Mouse (Mus musculus) CH12.LX (cell line): ENCODE data around the gene Ndufa4l2. TPM values are rescaled to one million over a fixed set of nuclear protein-coding genes. Genes with fewer than 3 reads are reported as not detected.

Experiments
- DNase-seq: peaks from one replicate; pipeline ENCODE4 v3.0.0-alpha.2; 2013; ENCODE audit errors: extremely low read depth
- H3K27ac ChIP-seq: 2 replicates; pipeline ENCODE4 v1.5.1; 2012; ENCODE audit warnings: low read depth, mild to moderate bottlenecking, control low read depth, moderate library complexity; ENCODE audit not compliant: insufficient read depth
- H3K27me3 ChIP-seq: replicated peaks from 2 replicates; pipeline ENCODE3; 2012; ENCODE audit warnings: inconsistent platforms
- H3K36me3 ChIP-seq, 2 experiments: replicated peaks in 1 of 2; 2 replicates each; pipeline versions ENCODE3 to v1.6.1; 2012; ENCODE audit warnings: inconsistent platforms in 1 of 2, low read length in 1 of 2, mild to moderate bottlenecking in 1 of 2, mixed read lengths in 1 of 2, moderate library complexity in 1 of 2; ENCODE audit not compliant: control insufficient read depth in 1 of 2, insufficient read depth in 1 of 2
- H3K4me1 ChIP-seq, 2 experiments: 2 replicates each; pipeline ENCODE4 v1.6.1; 2012; ENCODE audit warnings: inconsistent platforms in 1 of 2, moderate library complexity in 1 of 2; ENCODE audit not compliant: insufficient read depth in 2 of 2, control insufficient read depth in 1 of 2
- H3K4me2 ChIP-seq: 2 replicates; pipeline ENCODE4 v1.6.1; 2012; ENCODE audit warnings: low read depth, mild to moderate bottlenecking, control low read depth; ENCODE audit not compliant: poor library complexity, insufficient read depth, severe bottlenecking
- H3K4me3 ChIP-seq, 3 experiments: fragments of 150-350 bp in 1 of 3; sonication (generic) in 1 of 3; replicated peaks in 1 of 3; 2 replicates each; pipeline versions ENCODE3 to v1.5.1; 2011 to 2012; ENCODE audit warnings: low read depth in 2 of 3, low read length in 2 of 3, mild to moderate bottlenecking in 2 of 3, moderate library complexity in 2 of 3, control low read depth in 1 of 3, improper control_type of control experiment in 1 of 3, inconsistent platforms in 1 of 3, mixed read lengths in 1 of 3; ENCODE audit not compliant: poor library complexity in 1 of 3
- H3K79me2 ChIP-seq: replicated peaks from 2 replicates; pipeline ENCODE4 v1.6.1; 2012; ENCODE audit warnings: mild to moderate bottlenecking, moderate library complexity; ENCODE audit not compliant: control insufficient read depth, poor library complexity, insufficient read depth, severe bottlenecking; ENCODE audit errors: extremely low read depth
- H3K9ac ChIP-seq: 2 replicates; pipeline ENCODE4 v1.6.1; 2012; ENCODE audit warnings: low read depth, mild to moderate bottlenecking, control low read depth, moderate library complexity; ENCODE audit not compliant: insufficient read depth
- H3K9me3 ChIP-seq: replicated peaks from 2 replicates; pipeline ENCODE3; 2012; ENCODE audit warnings: low read length, inconsistent platforms, mixed read lengths
- CHD2 ChIP-seq: IDR thresholded peaks from 2 replicates; pipeline ENCODE4 v1.6.1; 2011; ENCODE audit warnings: low read length, improper control_type of control experiment
- CTCF ChIP-seq, 2 experiments: IDR thresholded peaks in 1 of 2; conservative IDR thresholded peaks in 1 of 2; 2 replicates each; pipeline ENCODE4 v1.5.1; 2011 to 2012; ENCODE audit warnings: low read depth in 2 of 2, low read length in 2 of 2, improper control_type of control experiment in 1 of 2, inconsistent platforms in 1 of 2, mild to moderate bottlenecking in 1 of 2, moderate library complexity in 1 of 2
- EP300 ChIP-seq: IDR thresholded peaks from 2 replicates; pipeline ENCODE4 v1.6.1; 2011; ENCODE audit warnings: low read length, improper control_type of control experiment
- IRF4 ChIP-seq: IDR thresholded peaks from 2 replicates; pipeline ENCODE4 v1.6.1; 2014; ENCODE audit warnings: low read depth, mild to moderate bottlenecking, inconsistent platforms, low read length, improper control_type of control experiment
- KAT2A ChIP-seq: IDR thresholded peaks from 2 replicates; pipeline ENCODE4 v1.6.1; 2012; ENCODE audit warnings: low read length, improper control_type of control experiment, inconsistent platforms; ENCODE audit not compliant: insufficient replicate concordance
- MAFK ChIP-seq: IDR thresholded peaks from 2 replicates; pipeline ENCODE4 v1.6.1; 2011; ENCODE audit warnings: low read length, improper control_type of control experiment; ENCODE audit not compliant: insufficient replicate concordance
- MAX ChIP-seq: IDR thresholded peaks from 2 replicates; pipeline ENCODE4 v1.6.1; 2011; ENCODE audit warnings: low read length, improper control_type of control experiment
- MAZ ChIP-seq: IDR thresholded peaks from 2 replicates; pipeline ENCODE4 v1.6.1; 2012; ENCODE audit warnings: low read depth, mild to moderate bottlenecking, inconsistent platforms, low read length, improper control_type of control experiment, moderate library complexity
- MEF2A ChIP-seq: IDR thresholded peaks from 2 replicates; pipeline ENCODE4 v1.6.1; 2014; ENCODE audit warnings: low read depth, mild to moderate bottlenecking, inconsistent platforms, low read length, improper control_type of control experiment, borderline replicate concordance
- MYC ChIP-seq: IDR thresholded peaks from 2 replicates; pipeline ENCODE4 v1.6.1; 2011; ENCODE audit warnings: low read depth, mild to moderate bottlenecking, improper control_type of control experiment, low read length
- NELFE ChIP-seq: IDR thresholded peaks from 2 replicates; pipeline ENCODE4 v1.6.1; 2011; ENCODE audit warnings: low read depth, low read length, improper control_type of control experiment
- PAX5 ChIP-seq: IDR thresholded peaks from 2 replicates; pipeline ENCODE4 v1.6.1; 2012; ENCODE audit warnings: low read length, inconsistent platforms, mixed read lengths
- RAD21 ChIP-seq: IDR thresholded peaks from 2 replicates; pipeline ENCODE4 v1.6.1; 2011; ENCODE audit warnings: low read depth, mild to moderate bottlenecking, low read length, improper control_type of control experiment, moderate library complexity
- RCOR1 ChIP-seq: conservative IDR thresholded peaks from 2 replicates; pipeline ENCODE4 v1.6.1; 2012; ENCODE audit warnings: low read depth, mild to moderate bottlenecking, inconsistent platforms, low read length, improper control_type of control experiment
- TCF12 ChIP-seq: IDR thresholded peaks from 2 replicates; pipeline ENCODE4 v1.6.1; 2014; ENCODE audit warnings: low read depth, mild to moderate bottlenecking, inconsistent platforms, low read length, improper control_type of control experiment
- USF2 ChIP-seq: conservative IDR thresholded peaks from 2 replicates; pipeline ENCODE4 v1.6.1; 2011; ENCODE audit warnings: low read depth, low read length, improper control_type of control experiment
- ZKSCAN1 ChIP-seq: IDR thresholded peaks from 2 replicates; pipeline ENCODE4 v1.6.1; 2012; ENCODE audit warnings: low read depth, inconsistent platforms, low read length, improper control_type of control experiment, borderline replicate concordance
- ZMIZ1 ChIP-seq: IDR thresholded peaks from 2 replicates; pipeline ENCODE4 v1.6.1; 2012; ENCODE audit warnings: low read depth, mild to moderate bottlenecking, inconsistent platforms, low read length, improper control_type of control experiment
- ZNF384 ChIP-seq: IDR thresholded peaks from 2 replicates; pipeline ENCODE4 v1.6.1; 2012; ENCODE audit warnings: low read depth, low read length, improper control_type of control experiment, inconsistent platforms
- dilution Hi-C: fragments of 300-500 bp; cut with MboI; formaldehyde crosslinking; loops from 2 replicates; pipeline ENCODE4 v1.14.3; 2020; ENCODE audit warnings: low sequenced_read_pairs; ENCODE audit not compliant: extremely low pct_unique_long_range_greater_than_20kb, extremely low pct_ligation_motif_present
- in situ Hi-C: fragments of 300-500 bp; cut with MboI; formaldehyde crosslinking; loops from 3 replicates; pipeline ENCODE4 v1.14.3; 2019; ENCODE audit warnings: low sequenced_read_pairs, low pct_ligation_motif_present, low pct_unique_long_range_greater_than_20kb, mixed read lengths
- polyA plus RNA-seq: library from polyadenylated mRNA; unstranded; fragments of >175 nt; gene quantifications from 2 replicates; pipeline ENCODE4 v1.2.1, GENCODE M21; 2012; ENCODE audit warnings: low read depth; ENCODE audit not compliant: insufficient read length
- total RNA-seq, 2 experiments: library from RNA; depleted of rRNA; stranded (reverse); fragments of 300-350 nt in 1 of 2; fragments of >200 nt in 1 of 2; gene quantifications; 2 replicates each; pipeline ENCODE4 v1.2.3; 2012 to 2014

Ndufa4l2 gene
- total and polyA plus RNA-seq, 3 experiments = 0.47 TPM; not detected in 2

- H3K9me3 ChIP-seq = no peaks in the 10 kb centered on the region
- no peaks in the 10 kb centered on the region for H3K27me3 ChIP-seq
- H3K27ac ChIP-seq = no peak overlapping the region
- no peak overlapping the region for H3K9ac ChIP-seq
- no peak overlapping the region for H3K4me3 ChIP-seq
- no peak for DNase-seq
- in situ Hi-C loops = loop anchor here (5.0 kb wide), 1 partner anchor 35 kb away; no protein-coding TSS in a partner anchor
- H3K4me1 ChIP-seq = peaks cover 1% of the 10 kb centered on the region in 2 experiments; a peak in 2 of 4 replicates
- H3K4me2 ChIP-seq = no peak overlapping the region
- no peaks in the 10 kb centered on the region for H3K79me2 ChIP-seq
- H3K36me3 ChIP-seq = peaks cover 70 to 77% of the 10 kb centered on the region in 2 experiments
- dilution Hi-C loops = no loop called here
- no peak for TF ChIP-seq ZKSCAN1
- no peak for TF ChIP-seq PAX5
- no peak for TF ChIP-seq KAT2A
- no peak for TF ChIP-seq MEF2A
- TF ChIP-seq NELFE = no peak
- no peak for TF ChIP-seq ZNF384
- no peak for TF ChIP-seq CTCF (conservative IDR thresholded peaks at IDR 0.05 in 1 of 2, IDR thresholded peaks at IDR 0.05 in 1 of 2; ENCODE audit: low read depth in 2 of 2, low read length in 2 of 2)
- TF ChIP-seq USF2 = no peak
- no peak for TF ChIP-seq MYC
- TF ChIP-seq MAZ = no peak
- no peak for TF ChIP-seq RCOR1
- no peak for TF ChIP-seq EP300
- no peak for TF ChIP-seq CHD2
- no peak for TF ChIP-seq RAD21
- no peak for TF ChIP-seq ZMIZ1
- TF ChIP-seq IRF4 = no peak
- TF ChIP-seq MAX = no peak
- TF ChIP-seq MAFK = no peak
Measured at GRCm38 (mm10) chr10:127542720-127543119, 28.0 kb downstream of the Ndufa4l2 start.

DNA sequence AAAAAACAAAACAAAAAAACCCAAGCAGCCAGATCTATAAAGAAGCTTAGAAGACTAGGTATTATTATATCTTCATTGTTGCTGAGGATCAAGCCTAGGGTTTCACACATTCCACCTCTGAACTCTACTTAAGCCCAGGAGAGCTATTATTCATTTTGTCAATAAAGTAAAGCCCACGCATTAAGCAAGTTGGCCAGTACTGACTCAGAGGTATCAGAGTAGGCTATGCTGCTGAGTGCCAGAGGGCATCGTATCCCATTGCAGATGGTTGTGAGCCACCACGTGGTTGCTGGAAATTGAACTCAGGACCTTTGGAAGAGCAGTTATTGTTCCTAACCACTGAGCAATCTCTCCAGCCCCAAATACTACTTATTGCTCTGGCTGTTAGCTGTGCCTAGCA, 29.1 kb downstream of the Ndufa4l2 start:
- dilution Hi-C loops (no loop called here), in situ Hi-C loops (loop anchor here (5.0 kb wide), 1 partner anchor 37 kb away; no protein-coding TSS in a partner anchor)
- no peak overlapping the region for H3K27ac ChIP-seq
- H3K4me3 ChIP-seq = no peak overlapping the region
- H3K9ac ChIP-seq = no peak overlapping the region
- no peaks in the 10 kb centered on the region for H3K27me3 ChIP-seq
- H3K79me2 ChIP-seq = no peaks in the 10 kb centered on the region
- H3K36me3 ChIP-seq = peaks cover 75 to 86% of the 10 kb centered on the region in 2 experiments
- no peak for TF ChIP-seq TCF12
- no peak overlapping the region for H3K4me2 ChIP-seq
- H3K4me1 ChIP-seq = no peaks in the 10 kb centered on the region
- no peak for DNase-seq
- no peaks in the 10 kb centered on the region for H3K9me3 ChIP-seq
